Mouse (Mus musculus): ENCODE results near the gene R3hdm1. TPM values are rescaled to one million over a fixed set of nuclear protein-coding genes. Genes with fewer than 3 reads are reported as not detected.

R3hdm1 gene
- total and polyA plus RNA-seq, 3 experiments = 17.7 to 164 (median 106) TPM

DNA sequence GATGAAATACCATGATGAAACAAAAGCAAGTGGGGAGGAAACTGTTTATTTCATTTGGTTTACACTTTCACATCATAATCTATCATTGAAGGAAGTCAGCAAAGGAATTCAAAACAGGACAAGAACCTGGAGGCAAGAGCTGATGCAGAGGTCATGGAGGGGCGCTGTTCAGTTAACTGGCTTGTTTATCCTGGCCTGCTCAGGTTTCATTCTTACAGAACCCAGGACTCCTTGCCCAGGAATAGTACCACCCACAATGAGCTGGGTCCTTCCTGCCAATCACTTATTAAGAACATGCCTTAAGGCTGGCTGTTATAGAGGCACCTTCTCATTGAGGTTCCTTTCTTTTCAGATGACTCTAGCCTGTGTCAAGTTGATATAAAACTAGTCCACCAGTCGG lies 90.9 kb downstream of the R3hdm1 start:
- TF ChIP-seq TCF12 (IDR thresholded peaks at IDR 0.05; ENCODE audit: low read depth, low read length) = no peak
- TF ChIP-seq POLR2AphosphoS2 (IDR thresholded peaks at IDR 0.05; ENCODE audit: low read length) = no peak
- TF ChIP-seq ZC3H11A (IDR thresholded peaks at IDR 0.05; ENCODE audit: low read depth, low read length) = no peak
- TF ChIP-seq BHLHE40 (IDR thresholded peaks at IDR 0.05; ENCODE audit: borderline replicate concordance, low read depth, low read length) = no peak
- TF ChIP-seq RCOR1 (IDR thresholded peaks at IDR 0.05; ENCODE audit: low read depth, low read length) = no peak
- TF ChIP-seq CHD1 (IDR thresholded peaks at IDR 0.05; ENCODE audit: low read depth, low read length) = no peak
- no peak for TF ChIP-seq POLR2A (IDR thresholded peaks at IDR 0.05; ENCODE audit: control insufficient read depth in 1 of 2, insufficient read depth in 1 of 2, low read depth in 1 of 2, low read length in 2 of 2, poor library complexity in 1 of 2)
- no peak for TF ChIP-seq TBP (IDR thresholded peaks at IDR 0.05; ENCODE audit: low read depth, low read length)
- Histone ChIP-seq H3K4me1 (ENCODE audit: control insufficient read depth in 1 of 2, insufficient read depth in 2 of 2, low read length in 2 of 2) (peaks cover 0 to 8% of the 10 kb centered on the region in 2 experiments; a peak in 1 of 4 replicates), H3K9me3 (replicated peaks; ENCODE audit: insufficient read depth, low read length) (no peaks in the 10 kb centered on the region), H3K4me3 (ENCODE audit: control insufficient read depth in 1 of 2, insufficient read depth in 1 of 2, low read depth in 2 of 2, low read length in 2 of 2) (no peak overlapping the region), H3K27me3 (ENCODE audit: control insufficient read depth in 1 of 2, insufficient read depth in 2 of 2, low read length in 2 of 2) (no peaks in the 10 kb centered on the region), H3K79me2 (ENCODE audit: control insufficient read depth, insufficient read depth, low read length, poor library complexity) (no peaks in the 10 kb centered on the region), H3K27ac (ENCODE audit: control insufficient read depth, low read depth, low read length) (no peak overlapping the region), H3K36me3 (ENCODE audit: control insufficient read depth in 1 of 2, insufficient read depth in 2 of 2, low read length in 2 of 2) (peaks cover 5 to 28% of the 10 kb centered on the region in 2 experiments; a peak in 3 of 4 replicates), H3K9ac (ENCODE audit: control insufficient read depth, low read depth, low read length, poor library complexity, severe bottlenecking) (no peak overlapping the region)
- DNase-seq (ENCODE audit: low read depth, low spot score) = no peak

DNA sequence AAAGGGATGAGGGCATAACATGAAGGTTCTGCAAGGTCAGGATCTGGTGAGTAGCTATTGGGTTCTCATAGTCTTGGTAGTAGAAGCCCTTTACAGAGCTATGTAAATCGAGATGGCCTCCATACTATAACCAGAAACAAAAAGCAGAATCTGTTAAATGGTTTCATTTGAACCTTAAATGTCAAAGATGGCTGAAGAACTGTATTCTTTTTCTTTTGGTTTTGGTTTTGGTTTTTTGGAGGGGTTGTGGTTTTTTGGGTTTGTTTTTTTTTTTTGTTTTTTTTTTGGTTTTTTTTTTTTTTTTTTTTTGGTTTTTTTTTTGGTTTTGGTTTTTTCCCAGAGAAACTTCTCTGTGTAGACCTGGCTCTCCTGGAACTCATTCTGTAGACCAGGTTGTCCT lies 94.3 kb downstream of the R3hdm1 start:
- no peaks in the 10 kb centered on the region for H3K9me3 ChIP-seq (replicated peaks; ENCODE audit: insufficient read depth, low read length)
- no peak overlapping the region for H3K4me3 ChIP-seq (ENCODE audit: control insufficient read depth in 1 of 2, insufficient read depth in 1 of 2, low read depth in 2 of 2, low read length in 2 of 2)
- H3K9ac ChIP-seq (ENCODE audit: control insufficient read depth, low read depth, low read length, poor library complexity, severe bottlenecking) = no peak overlapping the region
- no peaks in the 10 kb centered on the region for H3K79me2 ChIP-seq (ENCODE audit: control insufficient read depth, insufficient read depth, low read length, poor library complexity)
- no peak overlapping the region for H3K27ac ChIP-seq (ENCODE audit: control insufficient read depth, low read depth, low read length)
- no peak for TF ChIP-seq MAFK (IDR thresholded peaks at IDR 0.05; ENCODE audit: borderline replicate concordance, low read depth, low read length)
- peak; percentile 57; the same call in 1 of the 2 replicates for TF ChIP-seq ZNF384 (IDR thresholded peaks at IDR 0.05; ENCODE audit: low read depth, low read length)
- H3K36me3 ChIP-seq (ENCODE audit: control insufficient read depth in 1 of 2, insufficient read depth in 2 of 2, low read length in 2 of 2) = peaks cover 0 to 26% of the 10 kb centered on the region in 2 experiments; a peak in 2 of 4 replicates
- H3K27me3 ChIP-seq (ENCODE audit: control insufficient read depth in 1 of 2, insufficient read depth in 2 of 2, low read length in 2 of 2) = no peaks in the 10 kb centered on the region
- DNase-seq (ENCODE audit: low read depth, low spot score) = no peak
- H3K4me1 ChIP-seq (ENCODE audit: control insufficient read depth in 1 of 2, insufficient read depth in 2 of 2, low read length in 2 of 2) = no peaks in the 10 kb centered on the region

DNA sequence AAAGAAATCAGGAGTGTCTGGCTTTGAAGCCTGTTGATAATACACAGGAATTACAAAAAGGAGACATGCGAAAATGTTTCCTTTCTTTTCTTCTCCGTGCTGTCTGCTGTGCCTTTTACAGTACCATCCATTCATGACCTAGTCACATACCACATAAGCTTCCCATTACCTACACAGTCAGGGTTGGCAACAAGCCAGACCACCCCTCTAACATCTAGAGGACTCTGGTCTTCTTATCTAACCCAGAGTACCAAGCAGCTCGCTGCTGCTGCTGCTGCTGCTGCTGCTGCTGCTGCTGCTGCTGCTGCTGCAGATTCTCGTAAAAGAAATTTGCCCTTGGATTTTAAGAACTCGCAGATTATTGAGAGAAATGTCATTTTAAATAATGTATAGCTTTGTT lies 110.2 kb downstream of the R3hdm1 start:
- Histone ChIP-seq H3K36me3 (ENCODE audit: control insufficient read depth in 1 of 2, insufficient read depth in 2 of 2, low read length in 2 of 2) (peaks cover 18 to 32% of the 10 kb centered on the region in 2 experiments), H3K9ac (ENCODE audit: control insufficient read depth, low read depth, low read length, poor library complexity, severe bottlenecking) (no peak overlapping the region), H3K79me2 (ENCODE audit: control insufficient read depth, insufficient read depth, low read length, poor library complexity) (no peaks in the 10 kb centered on the region), H3K4me1 (ENCODE audit: control insufficient read depth in 1 of 2, insufficient read depth in 2 of 2, low read length in 2 of 2) (no peaks in the 10 kb centered on the region; a peak in 1 of 4 replicates), H3K27ac (ENCODE audit: control insufficient read depth, low read depth, low read length) (no peak overlapping the region), H3K9me3 (replicated peaks; ENCODE audit: insufficient read depth, low read length) (no peaks in the 10 kb centered on the region), H3K27me3 (ENCODE audit: control insufficient read depth in 1 of 2, insufficient read depth in 2 of 2, low read length in 2 of 2) (no peaks in the 10 kb centered on the region), H3K4me3 (ENCODE audit: control insufficient read depth in 1 of 2, insufficient read depth in 1 of 2, low read depth in 2 of 2, low read length in 2 of 2) (no peak overlapping the region)
- peak; percentile 95 for DNase-seq (ENCODE audit: low read depth, low spot score)
- TF ChIP-seq E2F4 (IDR thresholded peaks at IDR 0.05; ENCODE audit: borderline replicate concordance, low read depth, low read length) (no peak), GATA1 (IDR thresholded peaks at IDR 0.05; ENCODE audit: low read depth, low read length) (peak; percentile 44; the same call in 1 of the 2 replicates), ETS1 (IDR thresholded peaks at IDR 0.05; ENCODE audit: low read depth, low read length) (peak; percentile 61; the same call in 1 of the 2 replicates), POLR2A (IDR thresholded peaks at IDR 0.05; ENCODE audit: control insufficient read depth in 1 of 2, insufficient read depth in 1 of 2, low read depth in 1 of 2, low read length in 2 of 2, poor library complexity in 1 of 2) (no peak), TCF12 (IDR thresholded peaks at IDR 0.05; ENCODE audit: low read depth, low read length) (0 out of 2 replicates have a peak, but pooled peaks have one; percentile 31), RCOR1 (IDR thresholded peaks at IDR 0.05; ENCODE audit: low read depth, low read length) (0 out of 2 replicates have a peak, but pooled peaks have one; percentile 18), EP300 (IDR thresholded peaks at IDR 0.05; ENCODE audit: low read depth in 1 of 2, low read length in 2 of 2) (peak; percentile 47 to 48; a peak in 2 of 4 replicates)
